In the genomic region with DNA sequence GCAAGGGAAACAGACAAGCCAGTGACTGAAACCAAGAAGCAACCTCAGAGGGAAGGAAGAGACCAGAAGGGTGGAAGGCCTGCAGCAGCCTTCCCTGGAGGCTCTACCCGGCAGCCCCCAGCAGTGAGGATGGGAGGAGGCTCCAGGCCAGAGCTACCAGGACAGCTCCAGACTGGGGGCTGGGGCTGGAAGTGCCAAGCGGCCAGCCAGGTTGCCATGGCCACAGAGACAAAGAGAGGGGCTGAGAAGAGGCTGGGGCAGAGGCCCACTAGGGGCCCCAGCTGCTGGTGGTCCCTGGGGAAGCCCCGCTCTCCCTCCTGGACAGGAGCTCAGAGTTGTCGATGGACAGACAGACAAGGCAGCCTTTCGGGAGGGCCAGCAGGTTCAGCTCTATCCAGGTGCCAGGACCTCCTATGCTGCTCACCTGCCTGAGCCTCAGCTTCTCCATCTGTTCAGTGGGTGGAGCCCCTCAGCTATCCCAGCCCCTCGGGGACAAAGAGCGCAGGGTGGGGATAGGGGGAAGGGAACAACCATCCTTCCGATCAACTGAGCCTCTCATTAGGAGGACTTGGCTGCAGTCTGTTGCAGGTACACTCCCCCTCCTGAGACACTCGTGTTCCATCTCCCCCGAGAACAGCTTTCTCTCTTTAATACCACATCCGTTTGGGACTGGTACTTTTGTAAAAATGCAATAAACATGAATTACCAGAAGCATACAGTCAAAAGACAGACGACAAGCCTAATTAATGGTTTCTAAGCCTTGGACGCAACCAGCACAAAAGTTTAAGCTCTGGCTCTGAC, we compare ENCODE assay signal across 14 mouse cellular contexts. TPM values are rescaled to one million over a fixed set of nuclear protein-coding genes. Genes with fewer than 3 reads are reported as not detected.
DNase-seq lines count a peak whose midpoint lies in the region; ATAC-seq lines count a peak whose summit lies in the region.
"Had no signal": no experiment of that assay in that cellular context is flagged by ENCODE, and none has a peak within 500 bp of the region (broad histone marks: within the 10 kb centered on the region; RNA-seq: fewer than 3 reads in every experiment).

No protein-coding gene starts in this region.

- peak overlapping the region; percentile 86 for H3K27ac ChIP-seq in forebrain, embryonic 10.5 days
- peak overlapping the region; percentile 81 for H3K27ac ChIP-seq in neural tube, embryonic 15.5 days (replicated peaks)
- no peak overlapping the region for H3K27ac ChIP-seq in kidney, embryonic 16.5 days (ENCODE audit: low read length)
- H3K27ac ChIP-seq: kidney, postnatal 0 days; limb, embryonic 12.5 days; macrophage had no signal

- H3K4me1 ChIP-seq in forebrain, embryonic 10.5 days = peaks cover 91% of the 10 kb centered on the region
- peaks cover 71% of the 10 kb centered on the region for H3K4me1 ChIP-seq in neural tube, embryonic 15.5 days
- peaks cover 29% of the 10 kb centered on the region for H3K4me1 ChIP-seq in kidney, embryonic 16.5 days (ENCODE audit: insufficient read depth, low read length)

- H3K4me3 ChIP-seq in forebrain, embryonic 10.5 days = peak overlapping the region; percentile 36
- H3K4me3 ChIP-seq in neural tube, embryonic 15.5 days (replicated peaks) = no peak overlapping the region
- no peak overlapping the region for H3K4me3 ChIP-seq in kidney, embryonic 16.5 days (ENCODE audit: low read length)
- H3K4me3 ChIP-seq: limb, embryonic 12.5 days had no signal

- peak; percentile 72 for ATAC-seq in inflammation-experienced regulatory T-cells, adult 6 months
- peak; percentile 81 for ATAC-seq in neural tube, embryonic 15.5 days (ENCODE audit: low FRiP score)
- ATAC-seq in kidney, embryonic 16.5 days (ENCODE audit: low FRiP score, low TSS enrichment) = no peak

- peak; percentile 72 to 77 for DNase-seq in right cerebral cortex, postnatal 10 days (ENCODE audit: low spot score in 2 of 2)
- DNase-seq in right cerebral cortex, postnatal 25 days = no peak
- DNase-seq in forebrain, embryonic 10.5 days (ENCODE audit: extremely low spot score, low spot score) = peak; percentile 79
- DNase-seq in thymus, adult 18-20 months = no peak
- DNase-seq in ovary, adult 18-20 months (ENCODE audit: low spot score) = no peak
- DNase-seq: adrenal gland, postnatal 25 days; right cerebral cortex, adult 18-20 months; thymus, postnatal 14 days had no signal

- no peaks in the 10 kb centered on the region for H3K9me3 ChIP-seq in forebrain, embryonic 10.5 days
- H3K9me3 ChIP-seq in neural tube, embryonic 15.5 days (replicated peaks) = no peaks in the 10 kb centered on the region
- H3K9me3 ChIP-seq in kidney, embryonic 16.5 days (ENCODE audit: low read length) = no peaks in the 10 kb centered on the region
- H3K9me3 ChIP-seq: limb, embryonic 12.5 days had no signal

- WGBS in forebrain, embryonic 10.5 days = 18% methylated on average over 13 of the region's 13 CpGs
- WGBS in neural tube, embryonic 15.5 days = 13% methylated on average over 13 of the region's 13 CpGs
- WGBS in kidney, embryonic 16.5 days = 37% methylated on average over 13 of the region's 13 CpGs

- peak overlapping the region; percentile 23; the same call in 1 of the 2 replicates for H3K4me2 ChIP-seq in neural tube, embryonic 15.5 days
- no peak overlapping the region for H3K4me2 ChIP-seq in kidney, embryonic 16.5 days (replicated peaks; ENCODE audit: low read depth, low read length)
- H3K4me2 ChIP-seq: limb, embryonic 12.5 days had no signal

- no peaks in the 10 kb centered on the region for H3K36me3 ChIP-seq in forebrain, embryonic 10.5 days (replicated peaks)
- H3K36me3 ChIP-seq in neural tube, embryonic 15.5 days = no peaks in the 10 kb centered on the region
- H3K36me3 ChIP-seq in kidney, embryonic 16.5 days (ENCODE audit: insufficient read depth, low read length) = no peaks in the 10 kb centered on the region
- H3K36me3 ChIP-seq: limb, embryonic 12.5 days had no signal

- H3K9ac ChIP-seq in neural tube, embryonic 15.5 days (replicated peaks) = no peak overlapping the region
- no peak overlapping the region for H3K9ac ChIP-seq in kidney, embryonic 16.5 days (replicated peaks; ENCODE audit: low read length)
- H3K9ac ChIP-seq: limb, embryonic 12.5 days had no signal

- no peaks in the 10 kb centered on the region for H3K27me3 ChIP-seq in forebrain, embryonic 10.5 days (ENCODE audit: poor library complexity, severe bottlenecking)
- H3K27me3 ChIP-seq in neural tube, embryonic 15.5 days (replicated peaks) = no peaks in the 10 kb centered on the region
- H3K27me3 ChIP-seq in kidney, embryonic 16.5 days (ENCODE audit: insufficient read depth, low read length) = no peaks in the 10 kb centered on the region
- H3K27me3 ChIP-seq: limb, embryonic 12.5 days had no signal

RNA-seq across cellular contexts. Expression of gene Prex1, which starts 34.5 kb away (rescaled TPM):
- polyA plus RNA-seq in forebrain, embryonic 10.5 days (2016; fragmentation: Nextera tagmentation; extraction: Ambion mirVana) = 24.3 and 25.5 TPM in 2 replicates
- polyA plus RNA-seq in inflammation-experienced regulatory T-cells, adult 6 months (2017; shearing (Covaris generic)) = 10 to 100 TPM; 31.3 to 54.8 (median 31.8) TPM
- polyA plus RNA-seq in neural tube, embryonic 15.5 days (2015; fragmentation: Nextera tagmentation; extraction: Ambion mirVana) = 22.0 and 24.9 TPM in 2 replicates
- 15.7 and 17.8 TPM in 2 replicates for polyA plus RNA-seq in kidney, embryonic 16.5 days (2015; fragmentation: Nextera tagmentation; extraction: Ambion mirVana)

Comparison
In these comparisons a context has a peak if more than half of its experiments do, and no peak if none do; other contexts are left out.
1. DNase-seq: peak in right cerebral cortex, postnatal 10 days (2 of 2) and forebrain, embryonic 10.5 days (single experiment); none in right cerebral cortex, postnatal 25 days (single experiment), thymus, adult 18-20 months (0 of 2) and ovary, adult 18-20 months (single experiment).